Mouse (Mus musculus): Measurements from ENCODE around the gene Pqlc2.

Pqlc2 gene

DNA sequence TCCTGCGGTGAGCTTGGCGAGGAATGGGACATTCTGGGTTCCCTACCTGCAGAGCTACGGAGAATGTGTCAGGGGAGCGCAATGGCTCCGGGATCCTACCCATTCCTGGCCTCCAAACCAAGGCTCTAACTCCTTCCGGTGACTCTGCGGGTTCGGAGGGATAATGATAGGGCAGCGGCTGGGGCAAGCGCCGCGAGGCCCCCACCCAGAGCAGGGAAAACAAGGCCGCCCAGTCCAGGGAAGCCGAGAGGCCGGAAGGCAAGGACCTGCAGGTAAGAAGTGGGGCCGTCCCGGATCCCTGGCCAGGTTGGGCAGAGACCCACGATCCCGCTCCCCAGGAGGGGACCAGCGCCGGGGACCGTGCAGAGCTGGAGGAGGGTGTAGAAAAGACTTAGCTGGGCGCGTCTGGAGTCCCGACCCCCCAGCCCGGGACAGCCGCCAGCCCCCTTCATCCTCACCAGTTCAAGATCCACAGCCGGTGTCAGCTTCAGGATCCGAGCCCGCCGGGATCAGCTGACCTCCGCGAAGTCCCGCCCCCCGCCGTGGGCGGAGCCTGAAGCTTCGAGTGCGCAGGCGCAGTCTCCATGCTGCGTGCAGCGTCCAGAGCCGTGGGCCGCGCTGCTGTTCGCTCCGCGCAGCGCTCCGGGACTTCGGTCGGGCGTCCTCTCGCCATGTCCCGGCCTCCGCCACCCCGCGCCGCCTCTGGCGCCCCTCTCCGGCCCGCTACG lies at the start of gene Pqlc2, which contains the start of gene Akr7a5:
Gene Pqlc2 (minus strand): TSS at position 538 of the 728 bp plus-strand sequence.
Gene Akr7a5 (plus strand): TSS at position 574 of the 728 bp plus-strand sequence.
- peak; percentile 86 for DNase-seq (ENCODE audit: low spot score)

DNA sequence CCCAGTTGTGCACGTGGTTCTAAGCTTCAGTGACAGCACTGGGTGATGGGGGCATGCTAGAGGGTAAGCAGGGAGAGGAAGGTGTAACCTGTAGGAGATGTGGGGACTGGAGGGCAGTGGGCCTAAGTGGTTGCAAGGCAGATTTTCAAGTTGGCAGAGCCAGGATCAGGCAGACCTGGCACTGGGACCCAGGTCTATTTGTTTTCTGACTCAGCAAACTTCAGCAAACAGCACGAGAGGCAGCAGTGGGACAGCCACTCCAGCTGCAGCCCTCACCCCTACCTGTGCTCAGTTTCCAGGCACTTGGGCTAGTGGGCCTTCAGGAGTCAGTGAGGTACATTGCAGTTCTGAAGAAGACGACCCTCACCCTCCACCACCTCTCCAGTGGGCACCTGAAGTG lies 46.7 kb upstream of the Pqlc2 start:
- no peak for DNase-seq (ENCODE audit: low spot score)

DNA sequence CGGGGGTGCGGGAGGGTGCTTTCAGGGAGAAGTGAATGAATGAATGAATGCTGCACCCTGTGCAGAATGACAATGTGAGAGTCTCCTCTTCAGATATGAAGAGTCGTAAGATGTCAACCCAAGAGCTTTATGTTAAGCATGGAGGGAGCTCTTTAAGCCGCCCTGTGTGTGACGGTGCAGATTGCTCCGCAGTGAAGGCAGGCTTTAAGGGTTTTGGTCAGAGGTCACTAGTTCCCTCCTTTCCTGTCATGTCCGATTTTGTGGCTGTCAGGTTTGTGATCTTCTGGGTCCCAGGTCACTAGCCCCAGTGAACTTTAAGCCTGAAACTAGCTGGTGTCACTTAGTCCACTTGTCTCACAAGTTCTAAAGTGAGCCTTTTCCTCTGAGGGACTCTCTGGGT lies 42.3 kb upstream of the Pqlc2 start:
- DNase-seq (ENCODE audit: low spot score) = no peak

DNA sequence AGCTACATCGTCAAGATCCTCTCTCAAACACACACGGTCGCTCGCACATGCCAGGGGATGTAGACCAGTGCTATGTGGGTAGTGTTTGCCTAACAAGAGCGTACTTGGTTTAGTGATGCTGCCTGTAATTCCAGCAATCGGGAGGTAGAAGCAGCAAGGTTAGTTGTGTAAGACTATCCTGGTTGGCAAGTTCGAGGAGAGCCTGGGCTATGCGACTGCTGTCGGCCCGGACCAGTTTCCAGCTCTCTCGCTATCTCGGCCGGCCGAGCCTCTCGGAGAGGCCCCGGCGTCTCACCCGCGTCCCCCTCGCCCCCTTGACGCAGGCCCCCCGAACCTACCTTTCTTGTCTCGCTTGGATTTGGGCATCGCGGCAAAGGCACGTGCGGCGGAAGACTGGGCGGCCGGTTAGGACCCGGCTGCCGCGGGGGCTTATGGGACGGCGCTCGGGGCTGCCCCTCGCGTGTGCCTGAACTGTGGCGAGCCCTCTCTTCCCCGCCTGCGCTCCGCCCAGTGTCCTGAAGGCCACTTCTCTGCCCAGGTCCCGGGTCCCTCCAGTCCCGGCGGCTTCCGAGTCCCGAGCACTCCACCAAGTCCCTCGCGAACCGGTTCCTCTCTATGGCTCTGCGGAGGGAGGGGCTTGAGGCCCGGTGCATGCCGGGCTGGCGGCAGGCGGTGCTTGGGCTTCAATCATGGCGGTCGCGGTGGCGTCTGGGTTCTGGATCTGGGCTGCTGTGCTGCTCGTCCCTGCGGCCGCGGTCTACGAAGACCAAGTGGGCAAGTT lies 41.6 kb upstream of the Pqlc2 start, which contains the start of the genes Mrto4, Emc1 and Ubr4:
Gene Mrto4 (minus strand): TSS at position 646 of the 781 bp plus-strand sequence.
Gene Emc1 (plus strand): TSS at position 657 of the 781 bp plus-strand sequence.
Gene Ubr4 (plus strand): TSS at position 679 of the 781 bp plus-strand sequence.
- DNase-seq (ENCODE audit: low spot score) = peak; percentile 67

DNA sequence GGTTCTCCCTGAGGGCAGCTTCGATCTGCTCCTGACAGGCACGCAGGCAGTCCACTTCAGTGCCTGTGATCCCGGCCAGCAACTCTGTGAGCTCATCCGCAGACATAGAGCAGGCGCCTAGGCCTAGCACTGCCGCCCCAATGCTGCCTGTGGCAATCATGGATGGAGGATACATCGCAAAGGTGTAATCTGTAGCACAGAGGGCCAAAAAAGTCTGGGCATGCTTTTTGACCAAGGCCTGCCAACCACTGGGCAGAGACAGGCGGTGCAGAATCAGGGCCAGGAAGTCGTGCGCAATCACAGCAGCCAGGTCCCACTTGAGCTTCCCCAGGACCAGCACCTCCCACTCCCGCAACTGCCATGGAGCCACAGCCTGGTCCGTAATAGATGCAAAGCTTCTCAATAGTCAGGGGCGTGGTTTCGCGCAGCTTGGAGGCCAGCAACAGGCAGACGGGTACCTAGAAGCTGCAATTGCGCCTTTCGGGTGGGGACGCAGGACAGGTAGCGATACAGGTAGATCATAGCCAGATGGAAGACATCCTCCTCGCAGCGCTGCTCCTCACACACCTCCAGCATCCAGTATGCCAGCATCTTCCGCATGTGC lies 35.0 kb upstream of the Pqlc2 start:
- no peak for DNase-seq (ENCODE audit: low spot score)

DNA sequence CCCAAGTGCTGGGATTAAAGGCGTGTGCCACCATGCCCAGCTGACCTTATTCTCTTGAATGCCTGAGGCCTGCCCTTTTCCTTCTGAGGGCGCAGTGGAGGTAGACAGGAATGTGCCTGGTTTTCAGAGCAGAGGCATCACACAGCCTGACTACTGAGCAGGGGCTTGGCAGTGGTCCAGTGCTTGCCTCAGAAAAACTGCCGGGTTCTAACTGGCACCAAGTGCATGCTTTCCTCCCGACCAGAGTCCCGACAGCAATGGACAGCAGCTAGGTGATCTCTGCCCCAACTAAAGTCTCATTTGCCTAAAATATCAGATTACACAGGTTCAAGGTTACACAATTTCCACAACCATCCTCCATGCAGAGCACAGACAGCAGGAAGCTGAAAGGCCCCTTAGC lies 33.2 kb upstream of the Pqlc2 start:
- no peak for DNase-seq (ENCODE audit: low spot score)

DNA sequence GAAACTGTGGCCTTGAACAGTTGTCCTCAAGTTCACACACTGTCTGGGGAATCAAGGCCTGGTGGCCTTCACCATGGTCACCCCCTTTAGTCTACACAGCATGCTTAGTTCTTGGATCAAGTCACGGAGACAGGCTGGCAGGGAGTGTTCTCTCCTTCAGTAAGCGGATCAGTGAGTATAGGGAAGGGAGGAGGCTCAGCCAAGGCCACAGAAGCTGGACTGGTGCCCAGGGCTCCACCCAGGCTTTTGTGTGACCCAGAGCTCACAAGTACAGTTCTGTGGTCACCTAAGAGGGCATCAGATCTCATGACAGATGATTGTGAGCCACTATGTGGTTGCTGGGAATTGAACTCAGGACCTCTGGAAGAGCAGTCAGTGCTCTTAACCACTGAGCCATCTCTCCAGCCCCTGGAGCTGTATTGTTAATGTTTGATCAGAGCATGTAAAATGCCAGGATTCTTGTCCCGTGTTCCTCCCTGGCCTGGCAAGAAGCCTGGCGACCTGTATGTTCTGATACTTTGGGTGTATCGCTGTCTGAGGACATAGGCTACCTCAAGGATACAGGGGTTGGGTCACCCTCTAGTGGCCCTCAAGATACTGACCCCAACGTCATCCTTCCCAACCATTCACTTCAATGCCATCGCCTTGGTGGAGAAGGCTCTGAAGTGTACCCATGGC lies 31.2 kb upstream of the Pqlc2 start:
- no peak for DNase-seq (ENCODE audit: low spot score)

DNA sequence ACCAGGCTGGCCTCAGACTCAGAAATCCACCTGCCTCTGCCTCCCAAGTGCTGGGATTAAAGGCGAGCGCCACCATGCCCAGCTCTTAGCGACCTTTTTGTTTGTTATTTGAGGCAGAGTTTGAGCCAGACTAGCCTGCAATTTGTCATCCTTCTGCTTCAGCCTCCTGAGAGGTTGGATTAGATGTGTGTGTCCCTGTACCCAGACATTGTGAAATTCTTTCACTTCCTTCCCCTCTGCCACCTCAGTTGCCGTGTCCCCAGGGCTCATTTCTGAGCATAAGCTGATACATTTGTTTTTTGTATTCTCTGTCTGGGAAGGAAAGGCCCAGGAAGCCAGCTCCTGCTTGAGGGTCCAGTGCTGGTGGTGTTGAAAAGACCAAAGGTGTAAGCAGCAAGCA lies 30.3 kb upstream of the Pqlc2 start:
- no peak for DNase-seq (ENCODE audit: low spot score)

DNA sequence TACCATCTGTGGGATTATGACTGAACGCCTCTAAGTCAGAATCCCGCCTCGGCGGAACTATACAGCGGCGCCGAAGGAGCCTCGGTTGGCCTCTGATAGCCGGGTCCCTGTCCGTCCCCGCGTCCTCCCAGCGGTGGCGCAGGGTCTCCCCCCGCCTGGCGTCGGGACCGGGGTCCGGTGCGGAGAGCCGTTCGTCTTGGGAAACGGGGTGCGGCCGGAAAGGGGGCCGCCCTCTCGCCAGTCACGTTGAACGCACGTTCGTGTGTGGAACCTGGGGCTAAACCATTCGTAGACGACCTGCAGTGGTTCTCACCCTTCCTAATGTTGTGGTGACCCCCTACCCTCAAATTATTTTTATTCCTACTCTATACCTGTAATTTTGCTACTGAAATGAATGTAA lies 27.6 kb upstream of the Pqlc2 start:
- DNase-seq (ENCODE audit: low spot score) = no peak

DNA sequence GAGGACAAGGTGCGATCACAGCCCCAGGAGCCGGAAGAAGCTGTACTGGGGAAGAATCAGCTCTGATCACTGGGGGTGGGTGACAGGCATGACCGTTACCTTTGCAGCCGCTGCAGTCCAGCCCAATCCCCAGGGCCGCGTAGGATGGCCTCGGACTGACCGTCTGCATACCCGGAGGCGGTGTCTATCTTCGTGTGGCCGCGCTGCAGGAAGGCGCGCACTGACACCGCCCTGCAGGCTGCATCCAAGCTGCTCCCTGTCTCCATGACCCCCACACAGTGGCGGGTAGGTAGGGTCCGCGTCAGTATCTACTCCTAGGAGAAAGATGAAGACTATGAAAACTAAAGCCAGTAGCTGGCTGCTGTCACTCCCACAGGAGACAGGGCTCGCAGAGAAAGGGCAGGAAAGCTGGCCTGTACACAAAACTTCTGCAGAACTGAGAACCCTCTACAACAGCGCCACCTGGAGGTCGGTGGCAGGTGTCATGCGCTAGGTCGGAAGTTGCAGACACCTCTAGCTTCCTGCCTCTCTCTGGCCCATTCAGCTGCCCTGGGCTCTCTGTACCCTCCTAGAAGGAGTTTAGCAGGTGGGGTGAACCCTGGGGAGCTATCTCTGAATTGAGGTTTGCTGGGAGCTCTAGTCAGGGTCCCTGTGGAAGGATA lies 26.4 kb upstream of the Pqlc2 start:
- DNase-seq (ENCODE audit: low spot score) = no peak

DNA sequence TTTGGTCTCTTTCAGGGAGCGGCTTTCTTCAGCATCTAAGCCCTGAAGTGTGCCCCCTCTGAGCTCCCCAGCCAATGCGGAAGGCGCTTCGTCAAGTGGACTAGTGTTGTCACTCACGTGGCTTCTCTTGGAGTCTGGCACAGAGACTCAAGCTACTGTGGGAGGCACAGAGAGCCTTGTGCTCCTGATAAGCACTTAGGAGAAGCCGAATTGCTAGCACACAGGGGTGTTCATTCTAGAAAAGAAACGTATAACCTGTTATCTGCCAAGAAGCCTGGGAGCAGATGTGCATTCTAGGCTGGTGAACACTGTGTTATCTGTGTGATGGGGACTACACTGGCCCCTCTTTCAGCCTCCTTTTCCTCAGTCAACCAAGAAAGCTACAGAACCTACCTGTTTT lies 25.0 kb upstream of the Pqlc2 start:
- no peak for DNase-seq (ENCODE audit: low spot score)

DNA sequence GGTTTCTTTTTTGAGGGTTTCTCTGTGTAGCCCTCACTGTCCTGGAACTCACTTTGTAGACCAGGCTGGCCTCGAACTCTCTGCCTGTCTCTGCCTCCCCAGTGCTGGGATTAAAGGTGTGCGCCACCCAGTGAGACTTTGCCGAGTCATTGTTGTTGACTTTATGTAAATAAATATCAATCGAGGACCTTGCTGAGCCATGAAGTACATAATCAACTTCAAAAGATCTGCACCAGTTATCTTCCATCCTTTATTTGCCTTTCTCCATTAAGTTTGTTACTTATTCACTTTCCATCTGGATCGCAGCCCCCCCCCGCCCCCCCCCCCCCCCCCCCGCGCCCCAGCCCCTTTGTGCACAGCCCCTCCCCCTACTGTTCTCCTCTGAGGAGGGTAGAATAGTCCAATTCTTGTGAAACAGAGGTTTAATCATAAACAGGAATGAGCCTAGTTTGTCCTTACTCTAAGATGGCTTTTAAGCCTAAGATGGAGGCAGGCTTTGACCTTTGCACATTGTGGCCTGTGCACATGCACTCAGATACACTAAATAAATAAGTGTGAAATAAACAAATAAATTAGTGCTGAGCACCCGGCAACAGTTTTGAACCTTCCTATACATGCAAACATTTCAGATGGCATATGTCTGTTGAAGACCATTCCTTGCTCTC lies 24.3 kb upstream of the Pqlc2 start:
- DNase-seq (ENCODE audit: low spot score) = no peak

DNA sequence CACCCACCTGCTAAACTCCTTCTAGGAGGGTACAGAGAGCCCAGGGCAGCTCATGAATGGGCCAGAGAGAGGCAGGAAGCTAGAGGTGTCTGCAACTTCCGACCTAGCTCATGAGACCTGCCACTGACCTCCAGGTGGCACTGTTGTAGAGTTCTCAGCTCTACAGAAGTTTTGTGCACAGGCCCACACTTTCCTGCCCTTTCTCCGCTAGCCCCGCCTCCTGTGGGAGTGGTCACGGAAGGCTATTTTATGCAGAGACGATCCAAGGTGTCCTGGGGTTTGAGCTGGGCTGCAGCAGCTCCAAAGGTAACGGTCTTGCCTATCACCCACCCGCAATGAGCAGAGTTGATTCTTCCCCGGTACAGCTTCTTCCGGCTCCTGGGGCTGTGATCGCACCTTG lies 20.1 kb upstream of the Pqlc2 start:
- no peak for DNase-seq (ENCODE audit: low spot score)

DNA sequence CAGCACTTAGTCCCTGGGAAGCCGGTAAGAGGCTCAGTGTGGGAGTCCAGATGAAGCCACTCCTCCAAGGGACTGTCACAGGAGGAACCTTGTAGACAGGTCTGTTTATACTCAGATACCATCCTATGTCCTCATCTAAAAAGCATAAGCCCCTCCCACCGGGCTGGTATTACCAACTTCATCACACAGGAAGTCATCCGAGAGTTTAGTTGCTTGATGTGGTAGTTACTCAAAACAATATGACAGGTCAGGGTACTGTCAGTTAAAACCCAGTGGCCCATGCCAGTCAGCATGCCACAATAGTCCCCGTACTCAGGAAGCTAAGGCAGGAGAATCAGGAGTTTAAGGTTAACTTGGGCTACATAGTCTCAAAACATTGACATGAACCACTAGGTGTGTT lies 9.2 kb upstream of the Pqlc2 start:
- DNase-seq (ENCODE audit: low spot score) = no peak

DNA sequence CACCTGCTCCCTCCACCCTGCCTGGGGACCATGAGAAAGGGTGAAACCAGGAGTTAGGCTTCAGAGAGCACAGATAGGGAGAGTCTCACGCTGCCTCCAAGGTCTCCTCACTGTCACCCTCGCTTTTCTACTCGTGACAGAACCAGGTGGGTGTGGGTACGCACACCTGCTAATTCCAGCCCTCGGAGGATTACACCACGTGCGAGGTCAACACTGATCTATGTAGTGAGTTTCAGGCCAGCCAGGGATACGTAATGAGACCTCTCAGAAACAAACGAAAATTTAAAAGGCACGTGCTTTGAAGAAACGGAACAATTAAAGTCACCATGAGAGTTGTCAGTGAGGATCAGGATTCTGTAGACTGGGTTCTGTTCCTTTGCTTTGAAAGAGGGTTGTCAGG lies 7.9 kb upstream of the Pqlc2 start:
- no peak for DNase-seq (ENCODE audit: low spot score)

DNA sequence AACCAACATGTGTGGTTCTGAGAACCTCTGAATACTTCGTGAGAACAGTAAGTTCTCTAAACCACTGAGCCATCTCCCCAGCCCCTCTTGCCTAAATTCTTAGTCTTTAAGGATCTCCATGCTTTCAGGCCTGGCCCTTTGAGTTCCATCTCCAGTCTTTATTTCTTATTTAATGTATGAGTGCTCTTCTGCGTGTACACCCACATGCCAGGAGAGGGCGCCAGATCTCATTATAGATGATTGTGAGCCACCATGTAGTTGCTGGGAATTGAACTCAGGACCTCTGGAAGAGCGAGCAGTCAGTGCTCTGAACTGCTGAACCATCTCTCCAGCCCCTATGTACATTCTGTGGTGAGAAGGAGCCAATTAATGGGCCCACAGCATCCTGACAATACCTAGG lies 2.1 kb upstream of the Pqlc2 start:
- no peak for DNase-seq (ENCODE audit: low spot score)

DNA sequence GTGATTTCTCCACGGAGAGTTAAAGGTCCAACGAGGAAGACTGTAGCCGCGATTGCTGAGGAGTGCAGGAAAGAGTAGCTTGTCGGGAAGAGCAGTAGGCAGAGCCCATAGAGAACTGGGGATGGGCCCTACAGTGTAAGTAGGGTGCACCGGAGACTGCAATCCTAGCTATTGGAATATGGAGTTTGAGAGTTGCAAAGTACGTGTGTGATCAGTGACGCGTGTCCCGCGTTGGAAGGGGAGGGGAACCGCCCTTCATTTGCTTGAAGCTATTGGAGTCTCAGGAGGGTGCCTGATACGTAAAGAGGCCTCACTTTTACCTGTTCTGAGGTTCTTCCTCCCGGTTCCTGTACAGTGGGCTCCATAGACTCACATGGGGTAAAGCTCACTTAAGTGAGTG lies 1.2 kb upstream of the Pqlc2 start:
- DNase-seq (ENCODE audit: low spot score) = no peak

DNA sequence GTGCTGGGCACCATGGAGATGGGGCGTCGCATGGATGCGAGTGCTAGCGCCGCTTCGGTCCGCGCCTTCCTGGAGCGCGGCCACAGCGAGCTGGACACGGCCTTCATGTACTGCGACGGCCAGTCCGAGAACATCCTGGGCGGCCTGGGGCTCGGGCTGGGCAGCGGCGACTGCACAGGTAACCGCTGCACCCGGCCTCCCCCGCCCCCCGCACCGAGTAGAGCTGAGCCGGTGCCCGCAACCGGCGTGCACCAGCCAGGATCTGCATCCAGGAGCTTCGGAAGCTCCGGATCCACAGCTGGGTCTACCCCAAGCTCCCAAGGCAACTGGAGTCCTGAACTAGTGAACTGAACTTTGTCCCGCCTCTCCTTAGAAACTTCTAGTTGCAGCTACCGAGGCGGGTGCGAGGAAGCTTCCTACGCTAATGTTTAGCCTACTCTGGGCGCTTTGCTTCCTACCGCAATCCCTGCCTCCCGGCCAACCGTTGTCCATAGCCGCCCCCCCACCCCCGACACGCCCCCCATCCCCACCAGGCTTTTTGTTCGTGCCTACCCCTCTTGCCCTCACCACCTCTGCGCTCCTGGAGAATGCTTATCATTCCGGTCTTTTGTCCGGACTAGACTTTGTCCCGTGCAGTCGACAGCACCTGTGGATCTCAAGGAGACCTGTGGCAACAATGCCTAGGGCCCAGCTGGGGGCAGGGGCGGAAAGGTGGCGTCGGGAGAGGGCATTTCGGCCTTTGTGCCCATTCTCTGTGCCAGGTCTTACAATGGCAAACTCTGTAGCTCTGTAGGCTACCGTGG lies 592 bp upstream of the Pqlc2 start:
- DNase-seq (ENCODE audit: low spot score) = no peak

DNA sequence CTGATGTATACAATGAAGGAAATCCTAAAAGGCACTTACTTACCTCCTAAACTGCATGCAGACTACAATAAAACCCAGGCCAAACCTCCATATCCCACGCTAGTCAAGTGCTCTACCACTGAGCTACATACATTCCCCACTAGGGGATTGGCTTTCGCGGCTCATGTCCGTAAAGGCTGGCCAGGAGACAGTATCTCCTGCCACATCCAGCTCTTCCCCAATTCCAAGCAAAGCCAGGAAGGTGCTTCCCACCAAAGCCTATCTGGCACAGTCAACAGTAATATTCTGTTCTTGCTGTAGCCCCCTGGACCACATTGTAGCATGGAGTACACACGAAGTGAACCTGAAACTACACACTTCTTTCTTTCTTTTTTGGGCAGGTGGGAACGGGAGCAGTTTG lies 857 bp downstream of the Pqlc2 start:
- no peak for DNase-seq (ENCODE audit: low spot score)

DNA sequence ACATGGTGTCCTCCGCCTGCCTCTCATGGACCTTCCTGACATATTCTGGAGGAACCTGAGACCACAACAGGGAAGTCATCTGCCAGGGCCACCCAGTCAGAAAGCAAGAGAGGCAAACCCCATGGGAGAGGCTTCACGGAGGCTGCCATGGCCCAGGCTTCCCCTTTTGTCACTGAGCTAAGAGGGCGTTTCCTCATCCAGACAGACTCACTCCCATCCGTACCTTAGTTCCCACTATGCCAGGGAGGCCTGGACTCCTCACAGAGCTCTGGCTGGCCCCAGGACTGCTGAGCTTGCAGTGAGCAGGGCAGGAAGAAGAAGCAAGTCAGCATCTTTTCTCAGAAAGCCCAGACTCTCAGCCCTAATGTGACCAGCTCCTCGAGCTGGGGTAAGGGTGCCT lies 2.6 kb downstream of the Pqlc2 start:
- DNase-seq (ENCODE audit: low spot score) = no peak

Data from layer of hippocampus, adult 9-10 months (tissue).